Mouse (Mus musculus): ENCODE results near the gene Clps.
A peak's percentile ranks its signal among the peaks of the same experiment; 100 is the strongest.

Gene Clps

GRCm38 (mm10) chr17:28517441-28517955 is 43.1 kb downstream of the Clps start, which contains the start of gene Fkbp5:
TSS of gene Fkbp5 (minus strand) at chr17:28517527.
- peak; percentile 59 for DNase-seq

- DNase-seq, result no peak
Observed at GRCm38 (mm10) chr17:28516881-28517280, 43.7 kb downstream of the Clps start.

- DNase-seq, result peak; percentile 20
Observed at GRCm38 (mm10) chr17:28515431-28516341, 44.9 kb downstream of the Clps start.

GRCm38 (mm10) chr17:28514555-28514954 is 46.0 kb downstream of the Clps start:
- DNase-seq, result no peak

GRCm38 (mm10) chr17:28513844-28514243 is 46.7 kb downstream of the Clps start:
- DNase-seq, result no peak

- DNase-seq, result no peak
Observed at GRCm38 (mm10) chr17:28513337-28513736, 47.2 kb downstream of the Clps start.

GRCm38 (mm10) chr17:28512696-28513095 is 47.9 kb downstream of the Clps start:
- no peak for DNase-seq

- DNase-seq, result no peak
Observed at GRCm38 (mm10) chr17:28511616-28512541, 48.7 kb downstream of the Clps start.

- no peak for DNase-seq
Observed at GRCm38 (mm10) chr17:28510445-28511342, 49.9 kb downstream of the Clps start.

Data from cerebellum, adult 9-11 months (tissue).